Mouse (Mus musculus) right cerebral cortex, adult 2 months (tissue): Measurements from ENCODE around the gene Map10.

Experiments used
- DNase-seq, 2 experiments: peaks; one replicate each; pipeline ENCODE4 v3.0.0; 2021 to 2022; ENCODE audit warnings: low spot score in 2 of 2

Map10 gene

GRCm38 (mm10) chr8:125669700-125670195, at the start of gene Map10:
Gene Map10, plus strand, starts transcription at chr8:125669818.
- peak; percentile 91 to 92 for DNase-seq

GRCm38 (mm10) chr8:125620301-125620700, 49.3 kb upstream of the Map10 start:
- DNase-seq, result no peak

- DNase-seq, result peak; percentile 20 to 22
Observed at GRCm38 (mm10) chr8:125624287-125624686, 45.3 kb upstream of the Map10 start.

GRCm38 (mm10) chr8:125626381-125626780, 43.2 kb upstream of the Map10 start:
- no peak for DNase-seq

GRCm38 (mm10) chr8:125628834-125629233, 40.8 kb upstream of the Map10 start:
- DNase-seq, result no peak

- no peak for DNase-seq
Observed at GRCm38 (mm10) chr8:125638411-125639058, 31.1 kb upstream of the Map10 start.

GRCm38 (mm10) chr8:125639631-125640030, 30.0 kb upstream of the Map10 start:
- no peak for DNase-seq

- DNase-seq, result no peak
Observed at GRCm38 (mm10) chr8:125640766-125641165, 28.9 kb upstream of the Map10 start.

- no peak for DNase-seq
Observed at GRCm38 (mm10) chr8:125641808-125642207, 27.8 kb upstream of the Map10 start.

- no peak for DNase-seq
Observed at GRCm38 (mm10) chr8:125645757-125646478, 23.7 kb upstream of the Map10 start.

GRCm38 (mm10) chr8:125649447-125649846, 20.2 kb upstream of the Map10 start:
- no peak for DNase-seq

- no peak for DNase-seq
Observed at GRCm38 (mm10) chr8:125654821-125655220, 14.8 kb upstream of the Map10 start.

- no peak for DNase-seq
Observed at GRCm38 (mm10) chr8:125658508-125658907, 11.1 kb upstream of the Map10 start.

- no peak for DNase-seq
Observed at GRCm38 (mm10) chr8:125658926-125659325, 10.7 kb upstream of the Map10 start.

GRCm38 (mm10) chr8:125660397-125660796, 9.2 kb upstream of the Map10 start:
- DNase-seq, result no peak

GRCm38 (mm10) chr8:125661958-125662668, 7.5 kb upstream of the Map10 start:
- no peak for DNase-seq

GRCm38 (mm10) chr8:125662669-125663048, 7.0 kb upstream of the Map10 start:
- DNase-seq, result no peak

- DNase-seq, result no peak
Observed at GRCm38 (mm10) chr8:125665183-125665875, 4.3 kb upstream of the Map10 start.

- DNase-seq, result no peak
Observed at GRCm38 (mm10) chr8:125665876-125666186, 3.8 kb upstream of the Map10 start.

- no peak for DNase-seq
Observed at GRCm38 (mm10) chr8:125666201-125666600, 3.4 kb upstream of the Map10 start.

- no peak for DNase-seq
Observed at GRCm38 (mm10) chr8:125667248-125667647, 2.4 kb upstream of the Map10 start.

- no peak for DNase-seq
Observed at GRCm38 (mm10) chr8:125669159-125669699, 389 bp upstream of the Map10 start.
